Comparison of ENCODE assay signal across 15 mouse cellular contexts in genomic region chr13:109761081-109761480, GRCm38 (mm10).
A peak's percentile ranks its signal among the peaks of the same experiment; 100 is the strongest.
DNase-seq lines count a peak whose midpoint lies in the region; ATAC-seq lines count a peak whose summit lies in the region.
"Had no signal": no experiment of that assay in that cellular context is flagged by ENCODE, and none has a peak within 500 bp of the region (broad histone marks: within the 10 kb centered on the region; RNA-seq: fewer than 3 reads in every experiment).

No protein-coding gene starts in this region.

- 42% methylated on average over 13 of the region's 13 CpGs for WGBS in heart, embryonic 15.5 days
- WGBS in limb, embryonic 10.5 days: 81% methylated on average over 13 of the region's 13 CpGs

- no peak overlapping the region for H3K4me2 ChIP-seq in heart, embryonic 15.5 days
- H3K4me2 ChIP-seq: lung, embryonic 14.5 days had no signal

- ATAC-seq in heart, embryonic 15.5 days (replicated peaks; ENCODE audit: insufficient number of reproducible peaks, insufficient read depth, low FRiP score, low read depth): 0 out of 2 replicates have a peak, but pooled peaks have one; percentile 27
- ATAC-seq: forebrain, embryonic 14.5 days; midbrain, embryonic 16.5 days; Patski had no signal

- peak overlapping the region; percentile 6; the same call in 1 of the 2 replicates for H3K27ac ChIP-seq in heart, embryonic 15.5 days
- H3K27ac ChIP-seq in limb, embryonic 10.5 days: no peak overlapping the region

- peak; percentile 54 for DNase-seq in gastrocnemius, adult 18-20 months (ENCODE audit: low spot score)
- no peak for DNase-seq in gastrocnemius, adult 8-10 months (ENCODE audit: low spot score in 2 of 2)
- DNase-seq in kidney, adult 9 months: peak; percentile 40
- DNase-seq in kidney, adult 18-20 months: no peak
- DNase-seq in kidney, postnatal 36 days: peak; percentile 26
- DNase-seq in layer of hippocampus, adult 18-20 months (ENCODE audit: low spot score in 2 of 2): no peak
- no peak for DNase-seq in limb, embryonic 10.5 days (ENCODE audit: low spot score)
- DNase-seq: cerebellum, adult 9-11 months; embryo, embryonic 11 days; lung, embryonic 14.5 days; thymus, adult 18-20 months had no signal

- peaks cover 7% of the 10 kb centered on the region; the same call in 1 of the 2 replicates for H3K4me1 ChIP-seq in heart, embryonic 15.5 days (replicated peaks)
- no peaks in the 10 kb centered on the region for H3K4me1 ChIP-seq in limb, embryonic 10.5 days

- no peaks in the 10 kb centered on the region for H3K9me3 ChIP-seq in heart, embryonic 15.5 days (replicated peaks)
- no peaks in the 10 kb centered on the region for H3K9me3 ChIP-seq in limb, embryonic 10.5 days (replicated peaks)

- H3K4me3 ChIP-seq in heart, embryonic 15.5 days: no peak overlapping the region
- H3K4me3 ChIP-seq in limb, embryonic 10.5 days: no peak overlapping the region

- no peak overlapping the region for H3K9ac ChIP-seq in heart, embryonic 15.5 days
- H3K9ac ChIP-seq: lung, embryonic 14.5 days had no signal

- H3K36me3 ChIP-seq in heart, embryonic 15.5 days: no peaks in the 10 kb centered on the region
- no peaks in the 10 kb centered on the region for H3K36me3 ChIP-seq in limb, embryonic 10.5 days

- no peaks in the 10 kb centered on the region for H3K27me3 ChIP-seq in heart, embryonic 15.5 days
- no peaks in the 10 kb centered on the region for H3K27me3 ChIP-seq in limb, embryonic 10.5 days (ENCODE audit: low read depth, poor library complexity, severe bottlenecking)
- H3K27me3 ChIP-seq: Patski had no signal

Comparison
In these comparisons a context has a peak if more than half of its experiments do, and no peak if none do; other contexts are left out.
1. DNase-seq: peak in gastrocnemius, adult 18-20 months (single experiment), kidney, adult 9 months (single experiment) and kidney, postnatal 36 days (2 of 2); none in gastrocnemius, adult 8-10 months (0 of 2), kidney, adult 18-20 months (single experiment), layer of hippocampus, adult 18-20 months (0 of 2) and limb, embryonic 10.5 days (single experiment).